Mouse (Mus musculus) ES-Bruce4 (cell line): ENCODE data around the gene Schip1. TPM values are rescaled to one million over a fixed set of nuclear protein-coding genes. Genes with fewer than 3 reads are reported as not detected.

Source experiments
- H3K27ac ChIP-seq: 2 replicates; pipeline ENCODE4 v1.5.1; 2012; ENCODE audit warnings: low read length, inconsistent platforms; ENCODE audit not compliant: insufficient read depth
- H3K27me3 ChIP-seq: 2 replicates; pipeline ENCODE4 v1.6.1; 2012; ENCODE audit warnings: mild to moderate bottlenecking, low read length, inconsistent platforms; ENCODE audit not compliant: control insufficient read depth, poor library complexity, insufficient read depth, severe bottlenecking
- H3K36me3 ChIP-seq: 2 replicates; pipeline ENCODE4 v1.6.1; 2012; ENCODE audit warnings: inconsistent platforms, mild to moderate bottlenecking, low read length, moderate library complexity; ENCODE audit not compliant: control insufficient read depth, poor library complexity, insufficient read depth, severe bottlenecking
- H3K4me1 ChIP-seq: one replicate; pipeline ENCODE4 v1.8.1; 2011; ENCODE audit warnings: low read length; ENCODE audit not compliant: control insufficient read depth, insufficient read depth
- H3K4me3 ChIP-seq: 2 replicates; pipeline ENCODE4 v1.5.1; 2011; ENCODE audit warnings: low read depth, mild to moderate bottlenecking, low read length
- H3K9ac ChIP-seq: 2 replicates; pipeline ENCODE4 v1.6.1; 2012; ENCODE audit warnings: low read depth, mild to moderate bottlenecking, inconsistent platforms; ENCODE audit not compliant: poor library complexity, severe bottlenecking
- H3K9me3 ChIP-seq: replicated peaks from 2 replicates; pipeline ENCODE4 v1.6.1; 2012; ENCODE audit warnings: mild to moderate bottlenecking, low read length, inconsistent platforms; ENCODE audit not compliant: control insufficient read depth, poor library complexity, insufficient read depth, severe bottlenecking
- CTCF ChIP-seq: IDR thresholded peaks from one replicate; pipeline ENCODE4 v1.8.1; 2011; ENCODE audit warnings: low read depth, low read length
- EP300 ChIP-seq: IDR thresholded peaks from 2 replicates; pipeline ENCODE4 v1.6.1; 2011; ENCODE audit warnings: low read depth, low read length; ENCODE audit not compliant: insufficient read depth
- POLR2A ChIP-seq: IDR thresholded peaks from one replicate; pipeline ENCODE4 v1.8.1; 2011; ENCODE audit warnings: low read length; ENCODE audit not compliant: insufficient read depth
- polyA plus RNA-seq: library from polyadenylated mRNA; stranded (reverse); fragments of >200 nt; gene quantifications from 2 replicates; pipeline ENCODE4 v1.2.4, GENCODE M21; 2011; ENCODE audit warnings: low read depth; ENCODE audit not compliant: missing spikeins, insufficient read depth, insufficient read length

The Schip1 gene
- polyA plus RNA-seq, 1 experiment: 85.2 TPM

- Histone ChIP-seq H3K4me3 (no peak overlapping the region), H3K9me3 (no peaks in the 10 kb centered on the region), H3K36me3 (no peaks in the 10 kb centered on the region), H3K27ac (no peak overlapping the region), H3K9ac (no peak overlapping the region), H3K4me1 (no peaks in the 10 kb centered on the region), H3K27me3 (no peaks in the 10 kb centered on the region)
- TF ChIP-seq CTCF (no peak), POLR2A (no peak), EP300 (no peak)
Measured at GRCm38 (mm10) chr3:68385544-68385943, 320.9 kb downstream of the Schip1 start.

DNA sequence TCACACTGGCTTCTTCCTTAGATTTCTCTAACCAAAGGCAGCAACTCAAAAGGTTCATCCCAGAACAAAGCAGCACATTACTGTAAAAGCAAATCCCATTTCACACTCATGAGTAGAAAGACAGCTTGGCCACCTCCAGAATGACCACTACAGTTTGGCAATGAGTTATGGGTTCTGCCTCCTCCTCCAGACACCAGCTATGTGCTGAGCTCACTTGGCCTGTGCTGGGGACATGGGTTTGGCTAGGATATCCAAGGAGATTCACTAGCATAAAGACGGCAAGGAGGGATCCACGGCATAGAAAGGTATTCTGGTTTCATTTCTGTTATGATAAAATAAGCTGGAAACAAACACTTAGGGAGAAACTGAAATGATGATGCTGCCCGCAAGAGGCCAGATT, 323.4 kb downstream of the Schip1 start:
- Histone ChIP-seq H3K27me3 (no peaks in the 10 kb centered on the region), H3K36me3 (no peaks in the 10 kb centered on the region), H3K27ac (no peak overlapping the region), H3K4me3 (no peak overlapping the region), H3K9ac (no peak overlapping the region), H3K9me3 (no peaks in the 10 kb centered on the region), H3K4me1 (no peaks in the 10 kb centered on the region)
- TF ChIP-seq EP300 (no peak), CTCF (no peak)

GRCm38 (mm10) chr3:68393578-68393977, 329.0 kb downstream of the Schip1 start:
- TF ChIP-seq CTCF (no peak), EP300 (no peak), POLR2A (no peak)
- H3K4me1 ChIP-seq: no peaks in the 10 kb centered on the region
- H3K9ac ChIP-seq: no peak overlapping the region
- no peak overlapping the region for H3K4me3 ChIP-seq
- H3K36me3 ChIP-seq: no peaks in the 10 kb centered on the region
- H3K27ac ChIP-seq: no peak overlapping the region
- no peaks in the 10 kb centered on the region for H3K27me3 ChIP-seq
- no peaks in the 10 kb centered on the region for H3K9me3 ChIP-seq

DNA sequence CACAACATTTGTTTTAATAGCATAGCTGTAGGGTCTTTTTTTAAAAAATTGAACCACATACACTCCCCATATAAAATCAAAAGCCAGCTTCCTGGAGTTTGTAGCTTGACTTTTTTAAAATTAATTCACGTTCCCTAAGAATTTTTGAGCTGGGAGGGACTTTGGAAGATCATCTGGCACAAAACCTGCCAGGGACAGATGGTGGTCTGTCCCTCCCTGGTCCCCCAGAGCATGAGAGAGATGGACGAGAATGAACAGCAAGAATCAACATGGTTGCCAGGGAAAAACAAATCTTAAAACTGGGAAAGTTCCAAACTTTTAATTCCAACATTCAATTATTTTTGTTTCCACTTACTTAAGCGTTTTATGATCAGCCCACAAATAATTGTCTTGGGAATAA, 334.1 kb downstream of the Schip1 start:
- no peaks in the 10 kb centered on the region for H3K27me3 ChIP-seq
- no peak for TF ChIP-seq EP300
- no peak for TF ChIP-seq POLR2A
- no peak for TF ChIP-seq CTCF
- no peak overlapping the region for H3K4me3 ChIP-seq
- no peaks in the 10 kb centered on the region for H3K4me1 ChIP-seq
- no peak overlapping the region for H3K9ac ChIP-seq
- no peaks in the 10 kb centered on the region for H3K9me3 ChIP-seq
- no peak overlapping the region for H3K27ac ChIP-seq
- H3K36me3 ChIP-seq: no peaks in the 10 kb centered on the region

DNA sequence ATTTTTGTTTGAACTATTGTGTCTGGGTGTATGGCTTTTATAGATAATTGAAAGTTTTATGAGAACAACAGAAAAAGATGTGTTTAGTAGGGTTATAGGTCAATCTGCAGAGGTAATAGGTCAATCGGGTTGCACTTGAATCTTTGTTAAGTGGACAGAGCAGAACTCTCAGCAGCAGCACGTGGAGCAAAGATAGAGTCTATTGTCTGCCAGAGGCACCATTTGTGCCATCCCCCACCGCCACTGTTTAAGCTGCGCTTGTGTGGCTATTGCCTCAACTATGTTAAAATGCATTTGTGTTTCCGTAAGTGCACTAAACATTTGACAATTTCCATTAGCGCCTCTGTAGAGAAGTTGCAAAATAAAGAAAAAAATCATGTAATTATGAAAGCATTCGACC, 335.5 kb downstream of the Schip1 start:
- no peaks in the 10 kb centered on the region for H3K27me3 ChIP-seq
- H3K4me3 ChIP-seq: no peak overlapping the region
- TF ChIP-seq POLR2A (no peak), EP300 (no peak), CTCF (no peak)
- no peak overlapping the region for H3K27ac ChIP-seq
- H3K4me1 ChIP-seq: no peaks in the 10 kb centered on the region
- H3K9ac ChIP-seq: no peak overlapping the region
- H3K9me3 ChIP-seq: no peaks in the 10 kb centered on the region
- H3K36me3 ChIP-seq: no peaks in the 10 kb centered on the region

GRCm38 (mm10) chr3:68403343-68403742, 338.7 kb downstream of the Schip1 start:
- H3K9ac ChIP-seq: no peak overlapping the region
- H3K36me3 ChIP-seq: no peaks in the 10 kb centered on the region
- no peak overlapping the region for H3K4me3 ChIP-seq
- H3K9me3 ChIP-seq: no peaks in the 10 kb centered on the region
- H3K27me3 ChIP-seq: no peaks in the 10 kb centered on the region
- TF ChIP-seq EP300: no peak
- TF ChIP-seq CTCF: no peak
- no peak for TF ChIP-seq POLR2A
- H3K4me1 ChIP-seq: no peaks in the 10 kb centered on the region
- no peak overlapping the region for H3K27ac ChIP-seq

GRCm38 (mm10) chr3:68403783-68404217, 339.2 kb downstream of the Schip1 start:
- Histone ChIP-seq H3K27ac (no peak overlapping the region), H3K9ac (no peak overlapping the region), H3K4me1 (no peaks in the 10 kb centered on the region), H3K27me3 (no peaks in the 10 kb centered on the region), H3K4me3 (no peak overlapping the region), H3K36me3 (no peaks in the 10 kb centered on the region), H3K9me3 (no peaks in the 10 kb centered on the region)
- TF ChIP-seq EP300 (no peak), CTCF (no peak), POLR2A (no peak)
